Mouse (Mus musculus) lung, postnatal 25 days (tissue): ENCODE measurements at regions not wholly inside any gene's neighbourhood (a gene's known extent, or its start where the extent isn't known, plus 50 kb on each side); places are given as distances from the start of the nearest gene placed in this dataset.

ENCODE experiments used
- DNase-seq: peaks from one replicate; pipeline ENCODE4 v3.0.0; 2022; ENCODE audit warnings: low spot score

DNA sequence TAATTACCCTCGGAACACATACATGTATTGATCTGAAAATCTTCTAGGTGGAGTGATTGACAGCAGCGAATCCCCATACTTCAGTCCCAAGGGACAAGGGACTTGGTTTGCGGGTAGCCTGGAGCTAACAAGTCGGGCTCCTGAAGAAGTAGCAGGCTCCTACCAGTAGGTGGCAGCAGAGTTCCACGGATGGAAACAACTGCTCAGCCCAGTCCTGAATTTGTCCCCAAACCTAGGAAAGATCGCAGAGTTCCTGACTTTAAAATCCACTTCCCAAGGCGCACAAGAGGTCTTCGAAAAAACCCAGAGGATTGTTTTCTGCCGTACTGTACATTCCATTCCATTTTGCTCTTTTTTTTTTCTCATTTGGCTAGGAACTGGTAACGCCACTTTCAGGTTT is 169.4 kb downstream of the Arrdc4 start:
- peak; percentile 82 for DNase-seq

DNA sequence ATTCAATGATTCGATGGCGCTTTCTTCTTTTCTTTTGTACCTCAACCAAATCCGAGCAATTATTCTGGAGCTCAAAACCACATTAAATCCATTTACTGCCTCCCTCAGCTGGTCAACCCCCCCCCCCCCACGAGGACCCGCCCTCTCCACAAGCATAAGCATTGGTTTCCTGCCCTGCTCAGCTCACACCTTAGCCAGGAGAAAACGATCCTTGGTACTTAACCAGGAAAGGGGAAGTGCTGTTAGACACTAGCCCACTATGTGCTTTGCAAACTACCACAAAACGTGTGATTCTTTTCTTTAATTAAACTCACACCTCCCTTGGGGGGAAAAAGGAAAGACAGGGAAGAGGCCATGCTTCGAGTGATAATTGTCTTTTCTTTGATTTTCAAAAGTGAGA is 169.8 kb downstream of the Arrdc4 start:
- no peak for DNase-seq

DNA sequence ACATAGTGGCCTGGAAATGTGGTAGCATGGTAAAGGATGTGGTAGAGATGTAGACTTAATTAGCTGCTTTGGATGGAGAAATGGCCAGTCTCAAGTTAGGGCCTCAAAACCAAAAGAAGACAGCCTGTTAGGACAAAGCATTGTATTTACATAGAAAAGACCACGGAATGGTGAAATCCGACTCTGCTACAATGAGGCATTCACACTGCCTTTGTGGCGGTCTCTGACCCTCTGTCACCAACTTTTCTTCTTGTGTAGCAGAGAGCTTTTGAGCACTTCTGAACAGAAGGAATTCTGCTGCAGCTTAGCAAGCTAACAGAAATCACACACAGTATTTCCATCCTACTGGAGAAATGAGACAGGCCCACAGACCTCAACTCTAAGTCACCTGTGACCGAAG is 177.7 kb downstream of the Arrdc4 start:
- no peak for DNase-seq

DNA sequence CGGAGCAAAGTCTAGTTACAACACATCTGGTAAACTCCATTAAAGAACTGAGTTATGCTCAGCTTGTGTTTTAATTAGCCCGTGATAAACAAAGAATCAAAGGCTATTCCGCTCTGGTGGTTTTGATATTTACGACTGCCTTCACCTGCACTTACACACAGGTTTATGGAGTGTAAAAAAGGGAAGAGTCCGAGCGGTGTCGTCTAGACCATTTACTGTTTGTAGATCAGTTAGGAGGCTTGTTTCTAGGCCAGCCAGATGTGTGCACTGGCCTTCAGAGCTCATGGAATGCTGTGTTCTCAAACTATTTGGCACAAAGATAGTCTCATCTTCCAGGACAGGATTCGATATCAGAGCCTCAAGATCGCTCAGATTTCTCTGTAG is 180.9 kb downstream of the Arrdc4 start:
- DNase-seq: no peak

DNA sequence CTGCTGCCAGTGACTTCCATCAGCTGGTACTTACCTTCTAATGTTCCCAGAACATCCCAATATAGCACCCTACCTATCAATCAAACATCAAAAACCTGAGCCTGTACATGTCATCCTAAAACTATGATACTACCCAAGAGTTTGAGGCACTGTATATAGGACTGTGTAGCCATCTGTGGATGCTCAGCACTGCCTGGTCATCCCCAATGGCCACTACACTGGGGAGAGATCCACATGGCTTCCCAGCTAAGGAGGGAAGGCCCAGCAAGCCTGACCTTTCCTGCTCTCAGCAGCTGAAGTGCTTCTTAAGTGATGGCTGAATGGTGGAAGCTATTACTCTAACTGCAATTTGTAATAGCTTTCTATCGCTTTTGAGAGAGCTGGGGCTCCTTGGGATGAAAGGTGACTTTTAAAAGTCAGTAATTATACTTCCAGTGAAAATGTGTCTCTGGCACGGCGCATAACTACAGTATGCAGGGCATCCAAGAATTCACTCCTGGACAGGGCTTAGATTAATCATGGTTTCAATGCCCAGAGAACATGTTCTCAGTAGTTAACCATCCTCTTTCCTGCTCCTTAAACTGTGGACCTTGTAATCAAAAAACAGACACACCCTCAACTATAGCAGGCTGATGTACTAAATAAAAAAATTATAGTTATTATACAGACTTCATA is 181.5 kb downstream of the Arrdc4 start:
- DNase-seq: no peak

DNA sequence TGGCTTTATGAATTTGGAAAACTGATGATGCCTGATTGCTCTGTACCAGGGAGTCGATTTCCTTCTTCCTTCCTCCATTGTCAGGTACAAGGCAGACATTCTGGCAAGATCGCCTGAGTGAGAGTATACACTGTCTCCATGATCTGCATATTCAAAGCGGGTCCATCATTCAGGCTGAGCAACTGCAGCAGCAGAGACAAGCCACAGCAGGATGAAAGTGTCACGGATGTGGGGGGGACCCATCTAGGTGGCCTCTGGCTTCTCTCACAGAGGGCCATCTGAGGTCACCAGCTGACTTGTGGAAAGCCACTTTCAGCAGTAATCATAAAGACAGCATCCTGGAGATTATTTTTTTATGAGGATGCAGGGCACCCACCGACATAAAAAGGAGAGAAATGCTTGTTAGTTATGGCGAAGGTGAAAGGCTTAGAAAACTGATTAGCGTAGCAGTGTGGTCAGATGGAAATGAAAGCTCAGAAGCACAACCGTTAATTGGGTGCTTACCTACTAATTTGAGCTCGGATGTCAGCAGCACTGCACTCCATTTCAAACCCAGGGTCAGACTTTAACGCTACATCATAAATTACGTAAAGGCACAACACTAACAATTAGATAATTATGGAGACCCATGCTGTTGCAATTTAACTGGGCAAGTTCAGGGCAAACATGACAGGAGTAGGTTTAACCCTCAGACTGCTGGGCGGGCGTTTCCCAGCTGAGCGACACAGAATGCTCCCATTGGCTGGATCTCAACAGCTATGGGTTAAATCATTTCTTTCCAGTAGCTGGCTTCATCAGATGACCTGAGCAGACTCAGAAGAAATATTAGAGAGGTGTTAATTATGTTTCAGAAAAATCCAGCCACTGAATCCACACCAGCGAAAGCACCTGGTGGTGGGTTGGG is 189.3 kb downstream of the Arrdc4 start:
- DNase-seq: no peak

DNA sequence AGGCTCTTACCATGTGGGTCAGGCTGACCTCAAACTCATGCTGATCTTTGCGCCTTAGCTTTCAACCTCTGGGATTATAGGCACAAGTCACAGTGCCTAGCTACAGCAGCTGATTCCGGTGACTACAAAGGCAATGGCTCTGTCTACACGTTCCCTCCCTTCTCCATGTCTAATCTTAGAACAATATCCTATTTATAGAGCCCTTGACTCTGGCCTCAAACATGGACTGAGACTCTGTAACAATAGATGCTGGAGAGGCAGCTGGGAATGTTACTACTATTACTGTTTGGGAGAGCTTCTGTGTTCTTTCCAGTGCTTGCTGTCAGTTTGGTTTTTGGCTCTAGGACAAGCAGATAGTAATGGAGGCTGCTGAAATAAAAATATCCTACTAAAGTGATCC is 198.7 kb downstream of the Arrdc4 start:
- DNase-seq: no peak

DNA sequence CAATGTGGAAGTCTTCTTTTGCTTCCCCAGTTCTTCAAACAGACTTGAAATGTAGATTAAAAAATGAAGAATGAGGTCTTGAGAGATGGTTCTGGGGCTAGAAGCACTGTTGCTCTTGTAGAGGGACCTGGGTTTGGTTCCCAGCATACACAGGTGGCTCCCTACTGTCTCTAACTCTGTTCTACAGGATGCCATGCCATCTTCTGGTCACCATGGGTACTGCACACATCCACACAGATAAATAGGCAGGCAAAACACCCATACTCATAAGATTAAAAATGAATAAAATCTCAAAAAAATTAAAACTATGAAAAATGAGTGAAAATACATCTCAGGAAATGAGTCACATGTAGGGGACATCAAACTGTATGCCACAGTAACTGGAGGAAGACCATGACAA is 200.9 kb downstream of the Arrdc4 start:
- no peak for DNase-seq

DNA sequence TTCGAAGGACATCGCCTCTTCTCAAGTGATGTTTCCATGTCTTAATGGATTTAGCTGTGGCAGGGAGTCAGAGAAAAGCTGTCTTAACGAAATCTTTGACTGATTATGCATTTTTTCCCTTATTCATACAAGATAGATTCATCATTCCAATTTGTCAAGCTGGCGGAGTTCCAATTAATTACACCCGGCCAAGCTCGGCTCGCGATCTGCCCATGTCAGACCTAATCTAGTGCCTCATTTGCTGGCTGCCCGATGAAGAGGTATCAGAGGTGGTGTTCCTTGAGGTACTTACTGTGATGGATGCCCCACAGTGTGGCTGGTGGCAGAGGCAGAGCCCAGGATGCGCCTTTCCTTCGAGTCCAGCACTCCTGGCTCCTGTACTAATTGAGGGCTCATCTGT is 204.9 kb downstream of the Arrdc4 start:
- DNase-seq: no peak

DNA sequence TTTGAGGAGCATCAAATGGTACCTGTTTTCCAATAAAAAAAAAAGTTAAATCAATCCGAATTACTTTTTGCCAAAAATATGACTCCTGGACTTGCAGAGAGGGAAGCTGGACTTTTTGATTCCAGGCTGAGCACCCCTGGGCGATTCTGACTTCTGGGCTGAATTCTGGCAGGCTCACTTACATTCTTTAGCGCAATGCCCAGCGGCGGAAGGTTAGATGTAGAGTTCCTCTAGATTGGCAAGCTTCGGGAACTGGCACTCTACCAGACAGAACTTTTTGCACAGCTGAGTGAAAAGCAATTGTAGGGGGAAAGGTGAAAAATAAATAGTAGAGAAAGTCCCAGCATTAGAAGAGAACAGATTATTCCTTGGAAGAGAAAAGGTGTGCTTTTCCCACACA is 235.5 kb downstream of the Fam169b start:
- DNase-seq: no peak

DNA sequence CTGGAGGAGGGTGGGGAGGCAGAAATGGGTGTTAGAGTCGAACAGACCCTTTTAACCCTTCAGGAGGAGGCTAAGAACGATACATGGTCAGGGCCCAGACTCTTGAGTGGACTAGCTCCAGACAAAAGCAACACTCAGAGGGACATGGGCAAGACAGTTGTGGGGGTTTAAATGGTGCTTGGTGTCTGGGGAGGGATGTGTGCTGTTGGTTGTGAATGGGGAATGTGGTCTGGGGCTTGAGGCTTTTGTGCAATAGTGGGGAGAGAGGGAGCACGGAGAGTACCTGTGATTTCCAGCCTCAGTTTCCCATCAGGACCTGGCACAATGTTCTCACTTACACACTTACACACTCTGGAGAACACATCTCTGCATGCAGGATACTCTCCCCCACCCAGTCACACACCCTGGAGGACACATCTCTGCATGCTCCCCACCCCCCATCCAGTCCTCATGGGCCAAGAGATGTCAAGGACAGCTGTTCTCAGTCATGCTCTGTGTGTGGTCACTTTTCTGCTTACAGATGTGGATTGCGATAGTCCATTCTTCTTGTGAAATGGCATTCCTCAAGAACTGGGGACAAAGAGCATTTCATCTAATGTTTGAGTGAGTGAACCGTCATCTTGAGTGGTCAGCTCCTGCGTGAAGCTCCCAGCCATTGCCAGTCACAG is 217.6 kb downstream of the Fam169b start:
- DNase-seq: peak; percentile 9

DNA sequence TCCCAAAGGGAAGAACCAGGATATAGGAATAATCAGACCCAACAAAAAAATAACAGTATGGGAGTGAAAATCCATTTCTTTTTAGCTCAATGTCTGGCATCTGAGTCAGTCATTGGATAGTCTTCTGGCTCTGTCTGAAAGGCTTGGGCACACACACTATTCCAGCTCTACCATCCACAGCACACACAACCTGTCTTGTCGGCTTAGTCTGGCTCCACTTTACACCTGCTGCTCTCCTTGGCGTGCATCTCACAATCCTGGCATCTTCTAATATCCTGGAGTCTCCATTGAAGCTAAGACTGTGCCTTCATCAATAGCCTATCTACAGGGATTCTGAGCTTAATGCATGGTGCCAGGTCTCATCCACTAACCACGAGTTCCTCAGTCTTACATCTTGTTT is 213.0 kb downstream of the Fam169b start:
- no peak for DNase-seq

DNA sequence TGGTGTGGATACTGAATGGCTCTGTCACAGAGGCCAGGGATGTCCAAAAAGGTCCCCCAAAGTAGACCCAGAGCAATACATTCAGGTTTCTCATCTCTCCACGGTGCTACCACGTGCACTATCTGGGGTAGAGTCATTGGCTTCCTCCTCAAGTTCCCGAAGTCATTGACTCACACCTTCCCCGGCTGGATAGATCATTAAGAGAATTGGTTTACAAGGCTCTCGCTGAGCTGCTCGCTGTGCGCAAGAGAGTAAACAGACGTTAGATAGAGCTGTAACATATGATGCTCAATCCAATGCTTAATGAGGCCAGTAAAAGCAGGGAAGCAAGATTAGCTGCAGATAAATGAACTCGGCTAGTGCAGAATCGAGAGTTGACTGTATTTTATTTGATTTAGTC is 208.9 kb downstream of the Fam169b start:
- DNase-seq: no peak

DNA sequence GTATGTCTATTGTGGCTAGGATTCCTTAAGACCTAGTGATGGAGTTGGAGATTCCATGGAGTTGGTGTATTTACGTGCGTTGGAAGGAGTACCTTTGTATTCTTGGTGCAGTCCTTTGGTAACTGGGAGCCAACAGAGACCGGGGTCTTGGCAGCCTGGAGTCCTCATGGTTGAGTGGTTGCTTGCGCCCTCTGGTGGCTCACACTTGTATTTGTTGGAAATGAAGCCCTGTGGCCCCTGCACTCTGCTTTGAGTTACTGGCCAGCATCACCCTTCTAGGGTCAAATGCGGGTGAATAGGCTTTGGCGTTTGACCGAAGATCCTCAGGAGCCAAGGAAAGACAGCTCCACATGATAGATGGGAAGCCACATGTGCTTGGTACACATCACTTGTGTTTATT is 207.1 kb downstream of the Fam169b start:
- DNase-seq: peak; percentile 34

DNA sequence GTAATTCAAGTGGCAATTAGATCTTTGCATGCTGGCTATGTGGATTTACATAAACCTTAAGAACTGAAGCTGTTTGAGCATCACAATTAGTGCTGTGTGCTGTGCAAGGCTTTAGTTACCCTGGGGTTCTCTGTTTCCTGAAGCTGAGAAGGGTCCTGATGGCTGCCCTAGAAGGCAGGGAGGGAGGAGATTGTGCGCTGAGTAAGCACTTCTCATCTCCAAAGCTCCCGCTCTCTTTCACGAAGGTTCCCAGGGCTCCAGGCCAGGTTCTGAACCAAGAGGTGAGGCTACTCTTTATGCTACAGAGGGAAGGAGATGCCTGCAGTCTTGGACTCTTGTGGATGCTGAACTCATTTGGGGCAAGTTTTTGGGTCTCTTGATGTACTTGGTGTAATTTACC is 206.7 kb downstream of the Fam169b start:
- no peak for DNase-seq

DNA sequence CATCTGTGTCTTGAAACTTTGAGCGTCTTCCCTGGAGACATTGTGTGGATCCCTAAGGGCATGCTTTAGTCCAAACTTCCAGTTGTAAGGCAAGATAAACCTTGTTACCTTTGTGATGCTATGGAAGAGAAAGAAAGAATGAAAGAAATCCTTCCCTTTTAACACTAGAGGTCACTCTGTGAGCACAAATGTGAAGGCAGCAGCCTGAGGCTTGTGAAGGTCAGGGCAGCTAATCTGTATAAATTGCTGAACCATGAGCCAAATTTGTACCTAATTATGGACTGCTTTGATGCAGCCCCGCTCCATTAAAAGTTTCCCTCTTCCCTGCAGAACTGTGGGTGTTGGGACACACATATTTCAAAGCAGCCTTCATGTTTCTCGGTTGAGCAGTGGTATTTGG is 204.4 kb downstream of the Fam169b start:
- no peak for DNase-seq

DNA sequence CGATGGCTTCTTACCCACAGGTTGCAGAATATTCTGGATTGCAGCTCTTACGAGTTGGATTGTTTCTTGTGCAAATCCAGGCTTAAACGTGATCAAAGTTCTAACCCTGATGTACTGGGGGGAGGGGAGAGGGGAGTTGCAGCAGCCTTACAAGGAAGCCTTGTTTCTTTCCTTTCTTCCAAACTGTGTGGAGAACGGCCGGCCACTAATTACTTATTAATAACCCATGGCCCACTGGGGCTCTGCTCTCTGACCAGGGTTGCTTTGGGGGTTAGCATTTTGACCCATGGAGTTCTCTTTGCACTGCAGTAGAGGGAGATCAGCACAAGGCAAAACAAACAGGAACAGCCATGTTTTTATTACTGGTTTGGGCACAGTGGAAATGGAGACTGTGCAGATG is 199.2 kb downstream of the Fam169b start:
- no peak for DNase-seq

DNA sequence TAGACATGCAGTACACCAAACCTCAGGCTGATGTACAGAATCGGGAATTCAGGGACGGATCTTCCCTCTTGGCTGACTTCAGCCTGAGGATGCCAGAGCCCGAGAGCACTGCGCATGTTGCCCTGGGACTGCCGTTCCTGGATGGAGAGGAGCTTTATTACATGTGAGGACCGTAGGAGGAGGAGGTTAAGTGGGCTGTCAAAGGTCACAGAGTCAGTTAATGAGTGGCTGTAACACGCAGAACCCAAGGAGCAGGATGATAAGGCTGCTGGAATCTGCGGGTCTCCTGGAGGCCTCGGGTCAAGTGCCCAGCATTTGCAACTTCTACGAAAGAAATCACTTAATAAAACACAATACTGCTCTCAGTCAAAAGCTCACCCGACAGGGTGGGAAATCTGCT is 197.3 kb downstream of the Fam169b start:
- no peak for DNase-seq

DNA sequence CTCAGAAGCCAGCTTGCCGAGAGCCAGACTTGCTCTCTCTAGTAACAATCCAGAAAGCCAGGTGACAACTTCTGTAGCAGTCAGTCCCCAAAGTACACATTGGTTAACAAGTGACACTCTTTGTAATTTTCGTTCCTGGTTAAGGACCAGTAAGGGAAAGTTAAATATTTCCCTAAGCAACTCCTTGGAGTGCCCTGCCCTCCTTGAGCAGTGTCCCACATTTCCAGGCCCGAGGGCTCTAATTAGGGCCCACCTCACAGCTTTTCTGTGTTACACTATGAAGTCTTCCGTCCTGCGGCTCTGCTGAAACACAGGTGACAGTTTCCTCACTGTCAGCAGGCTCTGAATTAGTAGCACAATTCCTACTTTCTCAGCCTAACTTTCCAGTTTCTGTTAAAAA is 194.9 kb downstream of the Fam169b start:
- DNase-seq: no peak

DNA sequence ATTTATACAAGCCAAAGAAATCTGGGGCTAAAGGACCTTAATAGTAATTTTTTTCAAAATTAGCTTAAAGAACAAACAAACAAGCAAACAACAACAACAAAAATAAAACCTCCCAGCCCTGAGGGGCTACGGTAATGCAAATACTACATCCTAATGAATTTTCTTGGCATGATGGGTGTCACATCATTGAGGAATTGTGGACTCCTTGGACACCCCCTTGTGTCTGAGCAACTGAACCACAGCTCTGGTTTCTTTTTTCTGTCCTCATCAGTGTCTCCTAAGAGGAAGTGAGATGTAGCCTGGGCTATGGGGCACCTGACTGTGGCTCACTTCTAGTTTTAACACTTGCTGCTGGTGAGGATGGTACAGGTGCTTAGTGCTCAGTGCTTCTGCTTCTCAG is 184.2 kb downstream of the Fam169b start:
- no peak for DNase-seq

DNA sequence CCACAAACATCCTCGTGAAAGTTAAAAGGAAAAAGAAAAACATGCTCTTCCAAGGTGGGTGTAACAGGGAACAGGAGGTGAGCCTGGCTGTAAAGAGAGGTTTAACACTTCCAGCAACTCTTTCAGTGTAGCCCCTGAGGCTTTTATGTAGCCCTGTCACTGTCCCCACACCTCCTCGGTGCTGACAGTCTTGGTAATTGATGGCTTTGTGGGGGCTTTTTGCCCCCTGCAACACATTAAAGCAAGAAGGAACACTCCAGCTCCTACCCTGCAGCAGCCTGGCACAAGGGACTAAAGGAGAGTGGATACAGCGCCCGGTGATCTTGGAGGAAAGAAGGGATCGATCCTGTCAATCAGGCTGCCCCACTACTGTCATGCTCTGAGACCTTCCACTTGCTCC is 181.8 kb downstream of the Fam169b start:
- no peak for DNase-seq

DNA sequence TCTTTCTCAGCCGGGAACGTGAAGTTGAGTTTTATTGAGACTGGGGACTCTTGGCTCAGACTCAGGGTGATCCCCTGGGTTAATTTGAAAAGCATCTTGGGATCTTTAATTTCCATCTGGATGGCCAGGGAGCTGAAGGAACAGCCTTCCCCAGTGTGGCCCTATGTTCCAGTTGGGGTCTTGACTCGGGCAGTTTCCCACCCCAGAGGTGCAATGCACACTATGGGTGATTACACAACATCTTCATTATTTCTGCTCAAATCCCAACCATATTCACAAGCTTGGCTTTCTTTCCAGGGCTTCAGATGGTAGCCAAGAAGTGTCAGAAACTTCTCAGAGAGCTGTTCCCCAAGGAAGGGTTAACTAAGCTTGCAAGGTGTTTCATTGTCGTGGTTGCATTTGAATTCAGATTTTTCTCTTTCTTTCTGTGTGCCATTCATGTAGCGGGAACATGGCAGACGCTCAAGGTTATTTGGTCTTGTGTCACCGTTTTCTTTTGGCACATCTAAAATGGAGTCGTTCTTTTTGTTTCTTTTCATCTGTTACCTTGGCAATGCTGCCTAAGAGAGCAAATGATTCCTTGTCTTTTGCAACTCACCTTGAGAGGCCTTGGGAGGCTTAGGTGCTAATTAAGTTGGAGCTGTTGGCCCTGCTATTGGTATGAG is 179.5 kb downstream of the Fam169b start:
- no peak for DNase-seq
